Mouse (Mus musculus): ENCODE data around the gene Dync2li1. TPM values are rescaled to one million over a fixed set of nuclear protein-coding genes. Genes with fewer than 3 reads are reported as not detected.
A peak's percentile ranks its signal among the peaks of the same experiment; 100 is the strongest.

Dync2li1 gene
- polyA plus RNA-seq, 1 experiment from 2014 or later: 31.9 TPM

DNA sequence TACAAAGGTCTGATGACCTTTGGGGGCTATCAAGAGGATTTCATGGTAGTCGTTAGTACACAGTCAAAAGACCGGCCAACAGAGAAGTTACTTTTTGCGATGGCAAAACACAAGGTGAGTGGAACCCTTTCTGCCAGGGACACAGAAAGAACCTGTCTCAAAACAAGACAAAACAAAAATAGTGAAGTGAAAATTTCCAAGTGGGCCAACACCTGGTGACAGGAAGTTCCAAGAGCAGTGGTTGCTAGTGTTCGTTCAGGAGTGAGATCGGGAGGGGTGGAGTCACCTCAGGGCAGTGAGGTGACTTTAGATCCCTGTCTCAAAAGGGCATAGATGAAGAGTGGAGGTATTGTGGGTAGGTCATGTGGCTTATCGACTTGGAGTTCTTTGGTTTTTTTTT, 8.3 kb upstream of the Dync2li1 start:
- Histone ChIP-seq H3K4me1 (ENCODE audit: control insufficient read depth, insufficient read depth, low read length) (no peaks in the 10 kb centered on the region), H3K27ac (replicated peaks; ENCODE audit: low read depth, low read length) (no peak overlapping the region), H3K27me3 (ENCODE audit: control insufficient read depth, insufficient read depth, low read length) (no peaks in the 10 kb centered on the region), H3K9me3 (ENCODE audit: control insufficient read depth, low read length) (no peaks in the 10 kb centered on the region), H3K4me3 (replicated peaks; ENCODE audit: low read depth, low read length) (no peak overlapping the region), H3K36me3 (ENCODE audit: control insufficient read depth, insufficient read depth, low read length) (no peaks in the 10 kb centered on the region), H3K4me2 (ENCODE audit: low read length) (no peak overlapping the region), H3K9ac (replicated peaks; ENCODE audit: low read length) (no peak overlapping the region)
- ATAC-seq (ENCODE audit: low FRiP score, low TSS enrichment) (no peak), DNase-seq (no peak)
- WGBS: 92% methylated on average over 6 of the region's 6 CpGs

DNA sequence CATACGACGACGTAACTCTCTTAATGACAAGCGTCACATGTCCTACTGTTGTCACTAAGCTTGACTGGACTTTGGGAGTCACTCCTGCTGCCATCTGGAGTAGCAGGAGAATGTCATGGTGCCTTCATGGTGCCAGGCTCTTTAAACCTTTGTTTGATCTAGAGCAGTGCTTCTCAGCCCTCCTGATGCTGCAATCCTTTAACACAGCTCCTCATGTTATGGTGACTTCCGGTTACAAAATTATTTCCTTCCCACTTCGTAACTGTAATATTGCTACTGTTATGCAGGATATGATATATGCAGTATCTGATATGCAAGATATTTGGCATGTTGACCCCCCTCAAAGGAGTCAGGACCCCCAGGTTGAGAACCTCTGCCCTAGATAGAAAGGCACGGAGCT, 7.2 kb upstream of the Dync2li1 start:
- WGBS: 87% methylated on average over 7 of the region's 7 CpGs
- Histone ChIP-seq H3K9me3 (ENCODE audit: control insufficient read depth, low read length) (no peaks in the 10 kb centered on the region), H3K4me2 (ENCODE audit: low read length) (no peak overlapping the region), H3K27me3 (ENCODE audit: control insufficient read depth, insufficient read depth, low read length) (no peaks in the 10 kb centered on the region), H3K27ac (replicated peaks; ENCODE audit: low read depth, low read length) (no peak overlapping the region), H3K4me1 (ENCODE audit: control insufficient read depth, insufficient read depth, low read length) (no peaks in the 10 kb centered on the region), H3K36me3 (ENCODE audit: control insufficient read depth, insufficient read depth, low read length) (no peaks in the 10 kb centered on the region), H3K9ac (replicated peaks; ENCODE audit: low read length) (no peak overlapping the region), H3K4me3 (replicated peaks; ENCODE audit: low read depth, low read length) (no peak overlapping the region)
- ATAC-seq (ENCODE audit: low FRiP score, low TSS enrichment) (no peak), DNase-seq (no peak)

DNA sequence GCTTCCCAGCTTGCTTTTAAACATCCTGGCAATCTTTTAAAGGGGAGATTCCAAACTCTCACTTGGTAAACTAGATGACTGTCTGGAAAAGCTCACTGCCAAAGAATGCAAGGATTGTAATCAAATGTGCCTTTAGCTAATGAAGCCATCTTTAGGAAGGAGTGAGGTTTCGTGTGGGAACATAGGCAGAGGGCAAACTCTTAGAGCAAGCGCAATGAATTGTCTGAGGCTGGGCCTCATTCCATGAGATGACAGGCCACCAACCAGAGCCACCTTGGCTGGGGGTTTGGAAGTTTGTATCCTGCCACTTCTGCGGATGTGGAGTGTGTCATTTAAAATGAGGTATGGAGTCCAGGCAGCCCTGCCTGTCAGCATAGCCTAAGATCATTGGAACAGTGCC, 6.2 kb upstream of the Dync2li1 start:
- no peak overlapping the region for H3K4me3 ChIP-seq (replicated peaks; ENCODE audit: low read depth, low read length)
- ATAC-seq (ENCODE audit: low FRiP score, low TSS enrichment) (no peak), DNase-seq (no peak)
- 83% methylated on average over 3 of the region's 3 CpGs for WGBS
- no peaks in the 10 kb centered on the region for H3K9me3 ChIP-seq (ENCODE audit: control insufficient read depth, low read length)
- H3K4me1 ChIP-seq (ENCODE audit: control insufficient read depth, insufficient read depth, low read length): no peaks in the 10 kb centered on the region
- H3K27me3 ChIP-seq (ENCODE audit: control insufficient read depth, insufficient read depth, low read length): no peaks in the 10 kb centered on the region
- H3K9ac ChIP-seq (replicated peaks; ENCODE audit: low read length): no peak overlapping the region
- no peaks in the 10 kb centered on the region for H3K36me3 ChIP-seq (ENCODE audit: control insufficient read depth, insufficient read depth, low read length)
- no peak overlapping the region for H3K27ac ChIP-seq (replicated peaks; ENCODE audit: low read depth, low read length)
- H3K4me2 ChIP-seq (ENCODE audit: low read length): no peak overlapping the region

DNA sequence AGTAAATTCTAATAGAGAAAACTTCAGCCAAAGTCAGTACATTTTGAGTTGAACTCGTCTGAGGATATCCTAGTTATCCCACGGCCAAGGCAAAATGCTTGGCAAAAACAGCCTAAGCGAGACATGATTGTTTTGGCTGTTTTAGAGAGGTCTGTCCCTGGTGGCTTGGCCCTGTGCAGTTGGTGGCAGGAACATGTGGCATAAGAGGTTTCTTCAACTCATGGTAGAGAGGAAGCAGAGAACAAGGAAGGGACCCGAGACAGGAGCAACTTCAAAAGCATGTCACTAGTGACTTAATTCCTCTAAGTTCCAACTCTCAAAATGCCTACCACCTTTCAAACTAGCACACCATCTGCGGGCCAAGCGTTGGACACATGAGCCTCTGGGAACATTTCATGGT, 5.7 kb upstream of the Dync2li1 start:
- ATAC-seq (ENCODE audit: low FRiP score, low TSS enrichment) (no peak), DNase-seq (no peak)
- no peaks in the 10 kb centered on the region for H3K9me3 ChIP-seq (ENCODE audit: control insufficient read depth, low read length)
- H3K4me1 ChIP-seq (ENCODE audit: control insufficient read depth, insufficient read depth, low read length): no peaks in the 10 kb centered on the region
- H3K9ac ChIP-seq (replicated peaks; ENCODE audit: low read length): no peak overlapping the region
- no peak overlapping the region for H3K27ac ChIP-seq (replicated peaks; ENCODE audit: low read depth, low read length)
- no peaks in the 10 kb centered on the region for H3K36me3 ChIP-seq (ENCODE audit: control insufficient read depth, insufficient read depth, low read length)
- no peak overlapping the region for H3K4me2 ChIP-seq (ENCODE audit: low read length)
- no peaks in the 10 kb centered on the region for H3K27me3 ChIP-seq (ENCODE audit: control insufficient read depth, insufficient read depth, low read length)
- 88% methylated on average over 6 of the region's 6 CpGs for WGBS
- H3K4me3 ChIP-seq (replicated peaks; ENCODE audit: low read depth, low read length): no peak overlapping the region

DNA sequence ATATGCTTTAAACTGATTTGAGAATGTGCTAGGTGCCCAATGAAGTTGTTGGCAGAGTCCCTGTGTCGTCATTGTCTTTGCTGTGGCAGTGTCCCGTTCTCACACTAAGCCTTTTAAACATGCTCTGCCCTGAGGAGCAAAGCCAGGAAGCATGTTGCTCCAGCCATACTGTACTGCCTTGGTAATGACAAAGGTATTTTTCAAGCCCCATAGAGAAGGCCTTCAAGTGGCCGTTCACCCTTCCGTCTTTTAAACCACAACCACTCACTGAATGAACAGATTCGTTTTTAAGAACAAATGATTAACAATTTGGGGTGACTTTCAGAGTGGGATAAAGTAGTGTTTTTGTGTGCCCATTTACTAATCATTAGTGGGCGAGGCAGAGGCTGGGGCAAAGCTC, 5.1 kb upstream of the Dync2li1 start:
- Histone ChIP-seq H3K4me3 (replicated peaks; ENCODE audit: low read depth, low read length) (no peak overlapping the region), H3K27me3 (ENCODE audit: control insufficient read depth, insufficient read depth, low read length) (no peaks in the 10 kb centered on the region), H3K9ac (replicated peaks; ENCODE audit: low read length) (no peak overlapping the region), H3K27ac (replicated peaks; ENCODE audit: low read depth, low read length) (no peak overlapping the region), H3K9me3 (ENCODE audit: control insufficient read depth, low read length) (no peaks in the 10 kb centered on the region), H3K36me3 (ENCODE audit: control insufficient read depth, insufficient read depth, low read length) (no peaks in the 10 kb centered on the region), H3K4me1 (ENCODE audit: control insufficient read depth, insufficient read depth, low read length) (no peaks in the 10 kb centered on the region), H3K4me2 (ENCODE audit: low read length) (no peak overlapping the region)
- DNase-seq (no peak), ATAC-seq (ENCODE audit: low FRiP score, low TSS enrichment) (no peak)
- 84% methylated on average over 6 of the region's 6 CpGs for WGBS

DNA sequence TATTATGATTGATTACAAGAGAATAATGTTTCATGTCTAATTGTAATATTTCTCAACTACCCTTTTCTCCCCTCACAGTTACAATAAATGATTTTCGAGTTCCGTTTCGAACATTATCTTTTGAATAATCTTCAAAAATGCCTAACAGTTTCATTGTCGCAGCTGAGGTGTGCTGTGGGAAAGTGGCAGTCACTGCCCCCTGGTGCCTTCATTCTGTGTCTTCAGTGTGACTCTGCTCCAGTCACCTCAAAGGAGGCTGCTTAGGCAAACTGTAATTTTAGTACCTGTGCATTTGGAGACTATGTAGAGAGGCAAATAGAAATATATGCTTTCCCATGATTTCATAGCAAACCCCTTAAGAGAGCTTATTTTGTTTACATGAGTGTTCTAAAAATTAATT, 4.3 kb upstream of the Dync2li1 start:
- H3K27me3 ChIP-seq (ENCODE audit: control insufficient read depth, insufficient read depth, low read length): no peaks in the 10 kb centered on the region
- H3K4me1 ChIP-seq (ENCODE audit: control insufficient read depth, insufficient read depth, low read length): peaks cover 3% of the 10 kb centered on the region; the same call in 1 of the 2 replicates
- no peak overlapping the region for H3K4me2 ChIP-seq (ENCODE audit: low read length)
- H3K4me3 ChIP-seq (replicated peaks; ENCODE audit: low read depth, low read length): no peak overlapping the region
- no peaks in the 10 kb centered on the region for H3K9me3 ChIP-seq (ENCODE audit: control insufficient read depth, low read length)
- DNase-seq (no peak), ATAC-seq (ENCODE audit: low FRiP score, low TSS enrichment) (no peak)
- H3K36me3 ChIP-seq (ENCODE audit: control insufficient read depth, insufficient read depth, low read length): no peaks in the 10 kb centered on the region
- 90% methylated on average over 4 of the region's 4 CpGs for WGBS
- no peak overlapping the region for H3K9ac ChIP-seq (replicated peaks; ENCODE audit: low read length)
- no peak overlapping the region for H3K27ac ChIP-seq (replicated peaks; ENCODE audit: low read depth, low read length)

DNA sequence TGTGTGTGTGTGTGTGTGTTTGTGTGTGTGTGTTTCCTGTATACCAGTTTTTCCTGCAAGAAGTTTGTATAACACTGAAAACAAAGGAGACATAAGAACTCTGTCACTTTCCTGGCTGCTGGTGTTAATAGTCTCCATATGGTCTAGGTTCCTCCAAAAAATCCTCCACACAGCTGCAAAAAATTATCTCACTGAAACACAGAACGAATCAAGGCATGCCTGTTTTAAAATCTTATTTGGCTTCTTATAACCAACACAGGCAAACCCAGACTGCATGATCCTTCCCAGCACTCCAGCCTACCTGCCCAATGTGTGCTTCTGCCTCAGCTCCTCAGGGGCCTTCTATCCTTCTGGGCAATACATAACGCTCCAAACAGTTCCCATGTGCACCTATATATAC, 3.4 kb upstream of the Dync2li1 start:
- Histone ChIP-seq H3K36me3 (ENCODE audit: control insufficient read depth, insufficient read depth, low read length) (no peaks in the 10 kb centered on the region), H3K4me2 (ENCODE audit: low read length) (no peak overlapping the region), H3K9ac (replicated peaks; ENCODE audit: low read length) (no peak overlapping the region), H3K4me3 (replicated peaks; ENCODE audit: low read depth, low read length) (no peak overlapping the region), H3K9me3 (ENCODE audit: control insufficient read depth, low read length) (no peaks in the 10 kb centered on the region), H3K4me1 (ENCODE audit: control insufficient read depth, insufficient read depth, low read length) (peaks cover 7% of the 10 kb centered on the region; the same call in 1 of the 2 replicates), H3K27ac (replicated peaks; ENCODE audit: low read depth, low read length) (no peak overlapping the region), H3K27me3 (ENCODE audit: control insufficient read depth, insufficient read depth, low read length) (no peaks in the 10 kb centered on the region)
- no peak for ATAC-seq (ENCODE audit: low FRiP score, low TSS enrichment)
- WGBS: 81% methylated on average over 2 of the region's 2 CpGs
- no peak for DNase-seq

DNA sequence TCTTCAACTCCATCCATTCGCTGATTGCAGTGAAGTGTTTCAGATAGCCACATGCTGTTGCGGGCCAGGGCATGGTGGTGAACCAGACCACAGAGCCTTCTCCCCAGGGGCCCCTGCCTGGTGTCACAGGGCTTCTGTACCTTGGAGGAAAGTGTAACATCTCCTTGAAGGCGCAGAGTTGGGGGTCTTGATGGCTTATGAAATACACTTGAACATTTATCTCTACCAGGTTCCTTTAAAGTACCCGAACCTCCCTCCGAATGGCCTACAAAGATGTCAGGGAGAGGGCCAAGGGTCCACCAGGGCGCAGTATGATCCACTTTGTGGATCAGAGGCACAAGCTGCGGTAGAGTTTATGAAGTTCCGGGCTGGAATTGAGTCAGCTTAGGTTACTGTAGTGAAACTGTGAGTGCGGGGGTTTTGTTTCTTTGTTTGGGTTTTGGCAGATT, 585 bp downstream of the Dync2li1 start:
- Histone ChIP-seq H3K9ac (replicated peaks; ENCODE audit: low read length) (peak overlapping the region; percentile 61; the same call in 1 of the 2 replicates), H3K36me3 (ENCODE audit: control insufficient read depth, insufficient read depth, low read length) (no peaks in the 10 kb centered on the region), H3K9me3 (ENCODE audit: control insufficient read depth, low read length) (no peaks in the 10 kb centered on the region), H3K4me1 (ENCODE audit: control insufficient read depth, insufficient read depth, low read length) (peaks cover 7% of the 10 kb centered on the region; the same call in 1 of the 2 replicates), H3K27me3 (ENCODE audit: control insufficient read depth, insufficient read depth, low read length) (no peaks in the 10 kb centered on the region), H3K4me2 (ENCODE audit: low read length) (peak overlapping the region; percentile 69), H3K4me3 (replicated peaks; ENCODE audit: low read depth, low read length) (peak overlapping the region; percentile 60), H3K27ac (replicated peaks; ENCODE audit: low read depth, low read length) (peak overlapping the region; percentile 79; the same call in 1 of the 2 replicates)
- WGBS: 32% methylated on average over 9 of the region's 9 CpGs
- peak; percentile 75 for ATAC-seq (ENCODE audit: low FRiP score, low TSS enrichment)
- peak; percentile 61 for DNase-seq

DNA sequence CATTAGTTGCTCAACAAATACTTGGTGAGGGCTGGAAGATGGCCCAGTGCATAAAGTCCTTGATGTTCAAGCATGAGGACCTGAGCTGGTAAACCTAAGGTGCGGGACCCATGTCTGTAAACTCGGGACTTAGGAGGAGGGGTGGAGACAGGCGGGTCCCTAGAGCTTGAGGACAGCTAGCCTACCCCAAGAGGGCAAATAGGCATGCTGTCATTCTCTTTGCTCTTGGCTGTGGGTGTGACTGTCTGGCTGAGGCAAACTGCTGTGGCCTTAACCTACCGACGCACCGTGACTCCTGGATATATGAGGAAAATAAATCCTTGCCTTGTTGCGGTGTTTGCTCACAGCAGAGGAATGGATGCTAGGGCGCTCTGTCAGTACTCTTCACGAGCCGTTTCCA, 1.4 kb downstream of the Dync2li1 start:
- DNase-seq: no peak
- no peak overlapping the region for H3K9ac ChIP-seq (replicated peaks; ENCODE audit: low read length)
- H3K27ac ChIP-seq (replicated peaks; ENCODE audit: low read depth, low read length): no peak overlapping the region
- H3K36me3 ChIP-seq (ENCODE audit: control insufficient read depth, insufficient read depth, low read length): no peaks in the 10 kb centered on the region; the same call in 1 of the 2 replicates
- peaks cover 7% of the 10 kb centered on the region; the same call in 1 of the 2 replicates for H3K4me1 ChIP-seq (ENCODE audit: control insufficient read depth, insufficient read depth, low read length)
- no peak for ATAC-seq (ENCODE audit: low FRiP score, low TSS enrichment)
- H3K4me2 ChIP-seq (ENCODE audit: low read length): no peak overlapping the region
- WGBS: 91% methylated on average over 10 of the region's 10 CpGs
- H3K27me3 ChIP-seq (ENCODE audit: control insufficient read depth, insufficient read depth, low read length): no peaks in the 10 kb centered on the region
- no peak overlapping the region for H3K4me3 ChIP-seq (replicated peaks; ENCODE audit: low read depth, low read length)
- H3K9me3 ChIP-seq (ENCODE audit: control insufficient read depth, low read length): no peaks in the 10 kb centered on the region
